Mouse (Mus musculus) ES-Bruce4 (cell line): Measurements from ENCODE around the gene Sema5a.

ENCODE experiments used
- CTCF ChIP-seq: IDR thresholded peaks from one replicate; pipeline ENCODE4 v1.8.1; 2011; ENCODE audit warnings: low read depth, low read length
- EP300 ChIP-seq: IDR thresholded peaks from 2 replicates; pipeline ENCODE4 v1.6.1; 2011; ENCODE audit warnings: low read depth, low read length; ENCODE audit not compliant: insufficient read depth
- POLR2A ChIP-seq: IDR thresholded peaks from one replicate; pipeline ENCODE4 v1.8.1; 2011; ENCODE audit warnings: low read length; ENCODE audit not compliant: insufficient read depth

- TF ChIP-seq CTCF (no peak), POLR2A (no peak), EP300 (no peak)
These were observed 171.7 kb downstream of the Sema5a start for GRCm38 (mm10) chr15:32416291-32416690.
